Mouse (Mus musculus) brain, adult 2 months (tissue): ENCODE measurements around the gene Cadps2.

ENCODE experiments used
- DNase-seq: peaks from one replicate; pipeline ENCODE4 v3.0.0; 2011; ENCODE audit warnings: low read depth, low spot score

The Cadps2 gene

DNA sequence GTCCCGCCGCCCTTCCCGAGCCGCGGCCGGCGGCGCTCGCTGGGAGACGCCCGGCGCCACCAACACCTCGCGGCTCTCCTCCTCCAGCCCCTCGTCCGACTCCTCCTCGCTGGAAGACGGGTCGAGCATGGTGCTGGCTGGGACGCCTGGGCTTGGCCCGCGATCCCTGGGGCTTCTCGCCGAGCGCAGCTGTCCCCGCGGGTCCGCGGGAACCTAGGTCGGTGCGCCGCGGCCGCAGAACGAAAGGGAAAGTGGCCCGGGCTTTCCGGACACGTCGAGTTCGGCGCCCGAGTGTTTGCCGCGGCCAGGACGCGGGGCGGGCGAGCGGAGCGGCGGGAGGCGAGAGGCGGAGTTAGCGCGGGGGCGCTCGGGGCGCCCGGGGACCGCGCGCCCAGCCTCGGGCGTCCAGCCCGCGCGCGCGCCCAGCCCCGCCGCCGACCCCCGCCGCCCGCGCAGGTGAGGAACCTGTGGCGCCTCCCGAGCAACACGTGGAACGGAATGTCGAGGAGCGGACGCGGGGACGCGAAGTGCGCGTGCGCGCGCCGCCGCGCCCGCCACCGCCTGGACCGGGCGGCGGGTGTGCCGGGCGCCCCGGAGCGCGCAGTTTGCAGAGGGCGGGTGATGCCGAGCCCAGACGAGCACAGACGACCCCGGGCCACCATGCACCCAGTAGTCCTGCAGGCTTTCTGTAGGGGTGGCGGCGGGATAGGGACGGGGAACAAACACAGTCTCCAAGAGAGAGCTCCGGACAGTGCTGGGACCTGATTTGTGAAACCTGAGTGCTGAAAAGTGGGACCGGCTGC is at the start of gene Cadps2:
Gene Cadps2 (minus strand): TSS at position 413 of the 803 bp plus-strand sequence.
- DNase-seq = peak; percentile 66

DNA sequence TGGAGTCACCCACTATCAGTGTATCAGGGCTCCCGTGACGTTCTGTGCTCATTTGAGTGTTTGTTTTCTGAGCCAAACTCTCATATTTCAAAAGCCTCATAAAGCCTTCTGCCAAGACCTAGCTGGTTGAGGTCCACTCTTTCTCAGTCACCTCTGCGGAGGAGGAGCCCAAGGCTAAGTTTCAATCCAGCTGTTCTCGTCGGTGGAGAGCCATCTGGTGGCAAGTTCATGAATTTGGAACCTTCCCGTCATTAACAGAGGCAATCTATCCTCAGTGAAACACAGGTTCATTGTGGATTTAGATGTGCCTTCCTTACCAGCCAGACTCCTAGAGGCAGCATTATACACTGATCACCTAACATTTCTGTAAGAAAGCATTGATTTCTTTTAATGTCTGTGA is 47.2 kb upstream of the Cadps2 start:
- DNase-seq = peak; percentile 53

DNA sequence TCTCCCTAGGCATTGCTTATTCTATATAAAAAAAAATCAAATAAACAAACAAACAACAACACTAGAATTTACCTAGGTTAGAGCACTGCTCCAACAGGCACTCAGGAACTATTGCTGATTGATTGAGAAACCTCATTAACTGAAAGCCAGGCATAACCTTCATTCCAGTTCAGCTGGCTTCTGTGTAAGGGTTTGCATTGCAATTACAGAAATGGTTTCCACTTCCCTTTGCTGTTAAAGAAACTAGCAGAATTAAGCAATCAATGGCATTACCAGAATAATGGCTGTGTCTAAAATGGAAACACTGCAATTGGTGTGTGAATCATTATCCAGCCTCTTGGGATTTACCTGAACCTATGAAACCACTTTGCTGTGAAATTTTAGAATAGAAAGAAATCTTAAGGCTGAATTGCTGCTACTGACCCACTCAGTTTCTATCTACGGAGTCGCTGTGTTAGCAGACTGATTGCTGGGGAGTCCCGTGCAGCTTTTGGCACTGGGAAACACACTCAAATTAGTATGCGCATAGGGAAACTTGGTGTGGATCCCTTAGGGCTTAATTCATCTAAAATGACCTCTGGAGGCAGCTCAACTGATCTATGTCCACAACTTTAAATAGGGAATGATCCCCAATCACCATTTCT is 37.7 kb upstream of the Cadps2 start:
- DNase-seq = peak; percentile 6

DNA sequence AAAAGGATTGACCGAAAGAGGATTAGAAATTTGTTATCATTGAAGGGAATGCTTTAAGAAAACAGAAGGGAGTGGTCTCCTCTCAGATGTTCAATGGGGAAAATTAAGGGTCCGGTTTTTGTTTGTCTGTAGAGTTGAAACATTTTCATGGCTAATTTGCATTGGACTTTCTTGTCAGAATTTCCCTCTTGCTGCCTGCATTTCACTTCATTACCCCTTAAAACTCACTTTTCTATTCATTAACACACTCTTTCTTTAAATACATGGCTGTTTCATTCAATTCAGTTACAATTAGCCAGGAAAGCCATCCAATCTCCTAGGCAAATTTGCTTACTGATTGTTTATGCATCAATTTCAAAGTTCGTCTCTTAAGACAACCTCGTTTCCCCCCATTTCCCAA is 37.1 kb upstream of the Cadps2 start:
- no peak for DNase-seq

- DNase-seq = peak; percentile 95
Observed at GRCm38 (mm10) chr6:23873812-23874211, 34.6 kb upstream of the Cadps2 start.

DNA sequence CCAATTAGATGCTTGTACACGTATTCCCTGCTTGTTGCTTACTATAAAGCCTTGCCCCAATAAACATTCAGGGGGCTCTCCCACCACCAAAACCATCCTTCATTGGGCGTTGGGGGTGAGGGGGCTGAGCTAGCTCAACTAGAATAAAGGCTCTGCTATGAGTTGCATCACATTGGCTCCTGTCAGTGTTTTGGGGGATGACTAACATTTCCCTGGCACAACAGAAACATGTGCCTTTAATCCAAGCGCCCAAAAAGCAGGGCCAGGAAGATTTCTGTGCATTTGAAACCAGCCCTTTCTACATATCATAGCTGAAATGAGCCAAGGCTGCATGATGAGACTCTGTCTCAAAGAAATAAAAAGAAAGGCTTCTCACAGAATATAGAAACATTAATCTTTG is 34.0 kb upstream of the Cadps2 start:
- peak; percentile 40 for DNase-seq

DNA sequence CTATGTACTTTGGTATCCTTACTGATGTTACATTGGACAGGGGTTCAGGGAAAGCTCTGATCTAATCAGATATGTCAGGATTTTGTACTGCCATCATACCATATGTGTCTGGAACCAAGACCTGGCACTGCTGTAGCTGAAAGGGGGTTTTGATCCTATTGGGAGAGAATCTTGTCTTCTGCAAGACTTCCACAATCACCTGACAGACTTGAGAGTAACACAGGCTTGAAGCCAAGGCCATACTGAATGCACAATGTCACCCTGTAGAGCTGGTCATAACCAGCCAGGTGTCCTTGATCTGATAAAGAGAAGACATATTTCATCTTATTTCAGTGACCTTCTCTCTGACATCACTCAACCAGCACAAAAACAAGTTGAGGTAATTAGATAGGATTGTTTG is 30.8 kb upstream of the Cadps2 start:
- no peak for DNase-seq

DNA sequence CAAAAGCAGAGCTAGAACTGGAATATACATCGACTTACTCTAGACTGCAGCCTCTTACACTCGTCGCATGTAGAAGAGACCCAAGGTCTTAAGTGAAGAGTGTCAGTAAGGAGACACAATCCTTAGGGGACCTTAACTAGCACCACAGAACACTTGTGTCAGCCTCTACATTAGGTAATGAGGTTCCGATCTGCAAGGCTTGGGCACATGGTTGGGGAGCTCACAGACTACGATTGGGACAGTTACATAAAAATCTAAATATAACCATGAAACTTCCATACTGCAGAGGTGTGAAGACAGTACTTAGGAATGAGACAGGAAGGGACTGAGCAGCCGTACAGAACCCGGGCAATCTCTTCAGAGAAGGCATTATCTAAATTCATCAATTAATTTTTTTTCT is 27.1 kb upstream of the Cadps2 start:
- DNase-seq = peak; percentile 30

DNA sequence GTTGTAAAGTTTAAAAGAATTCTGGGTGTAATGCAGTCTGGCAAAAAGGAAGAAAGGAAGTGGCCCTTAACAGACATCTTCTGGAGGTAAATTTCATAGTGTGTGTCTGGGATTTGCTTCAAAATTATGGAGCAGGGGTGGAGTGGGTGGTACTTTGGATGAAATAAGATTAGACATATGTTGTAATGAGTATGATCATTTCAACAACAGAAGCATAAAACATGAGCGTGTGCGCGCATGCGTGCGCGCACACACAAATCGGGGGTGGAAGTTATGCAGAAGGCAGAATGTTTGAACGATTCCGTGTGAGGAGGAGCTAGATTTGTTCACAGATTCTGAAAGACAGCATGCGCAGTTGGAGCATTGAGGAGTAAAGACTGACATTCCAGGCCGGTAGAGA is 14.2 kb upstream of the Cadps2 start:
- DNase-seq = peak; percentile 77

DNA sequence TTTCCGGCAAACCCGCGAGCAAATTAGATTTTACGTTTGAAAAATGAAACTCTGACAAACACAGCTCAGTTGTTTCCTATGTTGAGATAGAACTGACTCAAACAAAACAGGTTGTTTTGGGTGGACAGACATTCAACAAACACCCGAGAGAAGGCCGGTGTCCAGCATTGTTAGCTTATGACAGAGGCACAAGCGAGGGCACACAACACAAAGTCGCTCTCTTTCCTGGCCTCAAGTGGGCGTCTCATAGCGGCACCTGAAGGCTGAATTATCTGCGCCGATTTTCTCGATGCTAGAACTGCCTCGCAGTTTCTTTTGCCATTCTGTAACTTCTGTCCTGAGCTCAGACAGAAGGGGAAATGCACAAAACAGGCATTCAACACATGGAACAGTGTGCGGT is 780 bp upstream of the Cadps2 start:
- peak; percentile 88 for DNase-seq

GRCm38 (mm10) chr6:23838401-23839008 is 716 bp downstream of the Cadps2 start:
- peak; percentile 73 for DNase-seq

GRCm38 (mm10) chr6:23837631-23838030 is 1.6 kb downstream of the Cadps2 start:
- no peak for DNase-seq

DNA sequence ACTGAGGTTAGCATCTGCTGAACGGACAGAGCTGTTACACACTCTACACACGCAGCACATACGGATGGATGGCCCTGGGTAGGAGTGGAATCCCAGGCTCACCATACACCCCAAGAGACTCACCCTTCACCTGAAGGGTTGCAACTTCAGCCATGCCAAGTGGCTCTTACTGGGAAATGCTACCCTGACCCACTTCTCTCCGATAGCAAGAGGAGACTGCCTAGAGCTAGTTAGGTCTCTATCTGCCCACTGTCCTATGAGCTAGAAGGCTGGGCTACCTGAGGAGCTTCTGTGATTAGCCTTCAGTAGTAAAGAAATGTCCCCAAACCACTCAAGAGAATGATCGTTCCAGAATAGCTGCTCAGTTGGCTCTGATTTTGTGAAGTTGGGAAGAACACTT is 2.1 kb downstream of the Cadps2 start:
- DNase-seq = peak; percentile 47

DNA sequence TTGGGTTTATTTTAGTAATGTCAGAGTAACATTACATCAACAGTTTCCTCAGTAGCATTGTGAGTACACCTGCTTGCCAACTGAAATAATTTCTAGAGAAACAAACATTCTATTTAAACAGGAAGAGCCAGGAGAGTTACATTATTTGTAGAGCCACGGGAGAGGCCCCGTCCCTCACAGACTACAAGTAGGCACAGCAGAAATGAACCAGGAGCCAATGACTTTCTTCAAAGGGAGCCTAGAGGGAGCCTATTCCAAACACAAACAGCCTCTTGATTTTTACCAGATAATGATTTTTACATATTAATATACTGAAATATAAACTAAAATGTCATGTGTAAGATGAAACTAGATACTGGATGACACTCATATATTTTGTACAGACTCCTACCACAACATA is 2.5 kb downstream of the Cadps2 start:
- peak; percentile 68 for DNase-seq

DNA sequence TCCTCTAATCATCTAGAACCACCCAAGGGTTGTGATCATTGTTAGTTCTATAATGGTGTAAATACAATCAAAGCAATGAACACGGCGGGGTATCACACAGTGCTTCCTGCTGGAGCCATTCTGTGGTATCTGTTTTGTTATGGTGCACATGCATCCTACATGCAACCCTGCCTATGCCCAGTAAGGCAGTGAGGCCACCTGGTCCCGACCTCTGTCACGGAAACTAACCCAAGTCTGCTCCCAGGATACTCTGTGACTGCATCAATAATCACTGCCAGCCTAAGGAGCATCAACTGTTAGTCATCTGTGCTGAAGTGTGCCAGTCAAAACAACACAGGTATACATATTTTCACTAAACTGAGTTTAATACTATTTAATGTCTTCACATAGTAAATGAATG is 3.7 kb downstream of the Cadps2 start:
- DNase-seq = peak; percentile 62

DNA sequence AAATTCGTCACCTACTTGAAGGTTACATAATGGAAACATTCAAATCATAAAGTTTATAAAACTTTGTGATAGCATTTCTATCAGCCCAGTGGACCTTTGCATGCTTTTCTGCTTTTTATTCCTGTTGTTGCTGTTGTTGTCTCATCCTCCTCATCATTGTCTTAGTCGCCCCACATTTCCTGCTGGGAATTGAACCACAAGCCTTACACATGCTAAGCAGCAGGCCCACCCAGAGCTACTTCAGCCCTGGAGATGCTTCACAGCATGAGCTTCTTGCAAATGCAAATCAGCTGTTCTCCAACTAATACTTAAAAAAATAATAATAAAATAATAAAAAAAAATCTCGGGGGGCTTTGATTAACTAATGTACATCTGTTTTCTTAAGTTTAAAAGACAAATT is 8.5 kb downstream of the Cadps2 start:
- DNase-seq = no peak

DNA sequence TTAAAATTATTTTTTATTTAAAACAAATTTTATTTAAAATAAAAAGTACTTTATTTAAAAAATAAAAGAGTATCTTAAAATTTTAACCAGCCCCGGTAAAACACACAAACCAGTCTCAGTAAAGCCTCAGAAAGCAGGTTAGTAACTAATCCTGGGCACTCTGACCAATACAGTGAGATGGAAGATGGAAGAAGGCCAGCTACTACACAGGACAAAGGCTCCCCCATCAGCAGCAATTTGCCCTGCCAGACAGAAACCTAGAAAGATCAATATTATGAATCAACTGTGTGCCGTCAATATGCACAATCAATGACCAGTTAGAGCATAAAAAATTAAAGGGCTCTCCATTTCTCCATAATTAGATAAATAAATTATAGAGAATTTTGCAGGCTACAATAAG is 9.9 kb downstream of the Cadps2 start:
- DNase-seq = no peak

DNA sequence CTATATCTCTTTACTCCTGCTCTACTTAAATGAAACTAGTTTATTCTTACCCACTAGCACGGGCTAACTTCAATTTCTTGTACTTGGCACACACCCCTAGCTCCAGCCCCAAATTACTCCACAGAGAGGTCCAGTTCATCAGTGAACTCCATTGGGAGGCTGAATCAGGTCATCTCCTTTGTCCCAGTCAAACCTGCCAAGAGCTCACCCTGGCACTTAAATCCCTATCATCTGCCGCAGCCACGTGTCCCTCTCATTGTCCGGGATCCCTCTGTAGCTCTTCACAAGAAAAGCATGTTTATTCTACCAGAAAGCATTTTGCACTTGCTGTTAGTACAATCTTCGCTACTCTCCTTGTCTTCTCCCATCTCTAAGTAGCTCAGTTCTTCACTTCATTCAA is 17.4 kb downstream of the Cadps2 start:
- peak; percentile 90 for DNase-seq

- DNase-seq = no peak
Observed at GRCm38 (mm10) chr6:23810087-23810486, 29.1 kb downstream of the Cadps2 start.

GRCm38 (mm10) chr6:23809344-23809743 is 29.9 kb downstream of the Cadps2 start:
- DNase-seq = peak; percentile 63

GRCm38 (mm10) chr6:23805333-23805732 is 33.9 kb downstream of the Cadps2 start:
- DNase-seq = peak; percentile 55

GRCm38 (mm10) chr6:23791822-23792221 is 47.4 kb downstream of the Cadps2 start:
- peak; percentile 56 for DNase-seq

- DNase-seq = peak; percentile 69
Observed at GRCm38 (mm10) chr6:23777641-23778040, 61.6 kb downstream of the Cadps2 start.
